10 mouse cellular contexts compared by ENCODE assay signal in the genomic region with DNA sequence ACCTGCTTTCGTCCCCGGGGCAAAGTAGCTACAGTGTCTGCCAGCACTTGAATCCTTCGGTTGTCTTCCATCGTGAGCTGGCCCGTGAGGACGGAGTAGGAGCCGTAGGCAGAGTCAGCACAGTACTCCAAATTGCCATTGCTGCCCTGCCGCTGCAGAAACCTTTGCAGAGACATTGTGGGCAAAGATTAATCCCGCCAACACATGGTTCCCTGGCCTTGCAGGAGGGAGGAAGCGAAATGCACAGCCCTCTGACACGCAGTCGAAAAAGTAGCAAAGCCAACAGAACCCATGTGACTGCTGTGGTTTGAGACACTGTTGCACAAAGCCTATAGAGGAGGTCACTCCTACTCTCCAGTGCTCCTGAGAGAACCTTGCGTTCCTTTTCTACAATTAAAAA. TPM values are rescaled to one million over a fixed set of nuclear protein-coding genes. Genes with fewer than 3 reads are reported as not detected.
DNase-seq lines count a peak whose midpoint lies in the region; ATAC-seq and TF ChIP-seq lines count a peak whose summit lies in the region.
"Had no signal": no experiment of that assay in that cellular context is flagged by ENCODE, and none has a peak within 500 bp of the region (broad histone marks: within the 10 kb centered on the region; RNA-seq: fewer than 3 reads in every experiment).

No protein-coding gene starts in this region.

- WGBS in heart, embryonic 15.5 days, result 88% methylated on average over 13 of the region's 13 CpGs
- 87% methylated on average over 13 of the region's 13 CpGs for WGBS in heart, embryonic 10.5 days
- WGBS in hindbrain, embryonic 16.5 days, result 92% methylated on average over 13 of the region's 13 CpGs
- WGBS in forebrain, postnatal 0 days, result 92% methylated on average over 13 of the region's 13 CpGs

- H3K27ac ChIP-seq in heart, embryonic 15.5 days, result no peak overlapping the region
- no peak overlapping the region for H3K27ac ChIP-seq in heart, embryonic 10.5 days
- H3K27ac ChIP-seq in hindbrain, embryonic 16.5 days (ENCODE audit: low read depth, low read length), result no peak overlapping the region
- no peak overlapping the region for H3K27ac ChIP-seq in forebrain, postnatal 0 days (ENCODE audit: low read depth, low read length)
- H3K27ac ChIP-seq: neural tube, embryonic 13.5 days had no signal

- no peak for TF ChIP-seq CTCF in forebrain, postnatal 0 days (IDR thresholded peaks at IDR 0.05; ENCODE audit: low read depth)

- DNase-seq in heart, embryonic 10.5 days (ENCODE audit: low spot score), result no peak
- peak; percentile 76 for DNase-seq in testis, postnatal 14 days (ENCODE audit: low spot score)
- no peak for DNase-seq in left cerebral cortex, adult 9 months (ENCODE audit: low spot score in 2 of 2)
- no peak for DNase-seq in forebrain, postnatal 0 days

- no peak overlapping the region for H3K4me2 ChIP-seq in heart, embryonic 15.5 days
- no peak overlapping the region for H3K4me2 ChIP-seq in hindbrain, embryonic 16.5 days (ENCODE audit: low read length)
- H3K4me2 ChIP-seq in forebrain, postnatal 0 days (ENCODE audit: low read depth), result no peak overlapping the region
- H3K4me2 ChIP-seq: neural tube, embryonic 13.5 days had no signal

- H3K4me1 ChIP-seq in heart, embryonic 15.5 days (replicated peaks), result peaks cover 9% of the 10 kb centered on the region; the same call in 1 of the 2 replicates
- 0 out of 2 replicates have a peak, but pooled peaks cover 4% of the 10 kb centered on the region for H3K4me1 ChIP-seq in heart, embryonic 10.5 days
- no peaks in the 10 kb centered on the region for H3K4me1 ChIP-seq in hindbrain, embryonic 16.5 days (ENCODE audit: control insufficient read depth, insufficient read depth, low read depth, low read length)
- no peaks in the 10 kb centered on the region for H3K4me1 ChIP-seq in forebrain, postnatal 0 days (ENCODE audit: insufficient read depth)

- H3K27me3 ChIP-seq in heart, embryonic 15.5 days, result no peaks in the 10 kb centered on the region
- H3K27me3 ChIP-seq in heart, embryonic 10.5 days (ENCODE audit: insufficient read depth, poor library complexity, severe bottlenecking), result no peaks in the 10 kb centered on the region
- H3K27me3 ChIP-seq in hindbrain, embryonic 16.5 days (replicated peaks; ENCODE audit: control insufficient read depth, insufficient read depth, low read length), result no peaks in the 10 kb centered on the region
- no peaks in the 10 kb centered on the region for H3K27me3 ChIP-seq in forebrain, postnatal 0 days (ENCODE audit: insufficient read depth, low read length)
- H3K27me3 ChIP-seq: neural tube, embryonic 13.5 days had no signal

- H3K9me3 ChIP-seq in heart, embryonic 15.5 days (replicated peaks), result no peaks in the 10 kb centered on the region
- H3K9me3 ChIP-seq in heart, embryonic 10.5 days, result no peaks in the 10 kb centered on the region
- no peaks in the 10 kb centered on the region for H3K9me3 ChIP-seq in hindbrain, embryonic 16.5 days (ENCODE audit: control insufficient read depth, low read length)
- H3K9me3 ChIP-seq in forebrain, postnatal 0 days (ENCODE audit: low read length), result no peaks in the 10 kb centered on the region
- H3K9me3 ChIP-seq: neural tube, embryonic 13.5 days had no signal

- H3K9ac ChIP-seq in heart, embryonic 15.5 days, result no peak overlapping the region
- no peak overlapping the region for H3K9ac ChIP-seq in hindbrain, embryonic 16.5 days (ENCODE audit: low read depth, low read length)
- H3K9ac ChIP-seq in forebrain, postnatal 0 days, result no peak overlapping the region
- H3K9ac ChIP-seq: neural tube, embryonic 13.5 days had no signal

- no peaks in the 10 kb centered on the region for H3K36me3 ChIP-seq in heart, embryonic 15.5 days
- no peaks in the 10 kb centered on the region for H3K36me3 ChIP-seq in heart, embryonic 10.5 days
- no peaks in the 10 kb centered on the region for H3K36me3 ChIP-seq in hindbrain, embryonic 16.5 days (ENCODE audit: control insufficient read depth, insufficient read depth, low read length)
- H3K36me3 ChIP-seq in forebrain, postnatal 0 days (ENCODE audit: insufficient read depth), result no peaks in the 10 kb centered on the region
- H3K36me3 ChIP-seq: G1E; neural tube, embryonic 13.5 days had no signal

- no peak for ATAC-seq in heart, embryonic 15.5 days (replicated peaks; ENCODE audit: insufficient number of reproducible peaks, insufficient read depth, low FRiP score, low read depth)
- peak; percentile 25; the same call in 1 of the 2 replicates for ATAC-seq in erythroid progenitor cell, adult 5-6 weeks (replicated peaks; ENCODE audit: low FRiP score, poor library complexity, severe bottlenecking)
- ATAC-seq in megakaryocyte, adult 5-6 weeks (ENCODE audit: poor library complexity, severe bottlenecking), result peak; percentile 55
- ATAC-seq in hindbrain, embryonic 16.5 days, result no peak
- ATAC-seq in forebrain, postnatal 0 days, result no peak

- peak overlapping the region; percentile 17; the same call in 1 of the 2 replicates for H3K4me3 ChIP-seq in heart, embryonic 15.5 days
- H3K4me3 ChIP-seq in heart, embryonic 10.5 days, result no peak overlapping the region
- no peak overlapping the region for H3K4me3 ChIP-seq in hindbrain, embryonic 16.5 days (ENCODE audit: low read length)
- no peak overlapping the region for H3K4me3 ChIP-seq in forebrain, postnatal 0 days (ENCODE audit: low read depth, low read length)
- H3K4me3 ChIP-seq: neural tube, embryonic 13.5 days had no signal

RNA-seq across cellular contexts. Expression of gene Cytip, which starts 35.5 kb away (rescaled TPM):
- 1.5 and 3.4 TPM in 2 replicates for polyA plus RNA-seq in heart, embryonic 15.5 days (2015; fragmentation: Nextera tagmentation; extraction: Ambion mirVana)
- 0.06 and 0.39 TPM in 2 replicates for polyA plus RNA-seq in heart, embryonic 10.5 days (2016; fragmentation: Nextera tagmentation; extraction: Ambion mirVana)
- 15.9 and 16.3 TPM in 2 replicates for total RNA-seq in erythroid progenitor cell, adult 5-6 weeks (2015; ENCODE audit: low replicate concordance)
- total RNA-seq in erythroid progenitor cell, adult 5-6 weeks (2017; ENCODE audit: low replicate concordance), result 21.9 and 32.7 TPM in 2 replicates
- 125 and 144 TPM in 2 replicates for total RNA-seq in megakaryocyte, adult 5-6 weeks (2015)
- total RNA-seq in megakaryocyte, adult 5-6 weeks (2017), result 285 and 325 TPM in 2 replicates
- 0.11 and 0.30 TPM in 2 replicates for polyA plus RNA-seq in hindbrain, embryonic 16.5 days (2015; fragmentation: Nextera tagmentation; extraction: Ambion mirVana)
- 0.08 and 0.33 TPM in 2 replicates for total RNA-seq in forebrain, postnatal 0 days (2014; rRNA removed)
- 0.15 and 0.42 TPM in 2 replicates for polyA plus RNA-seq in forebrain, postnatal 0 days (2015; fragmentation: Nextera tagmentation; extraction: Ambion mirVana)
- polyA plus RNA-seq: G1E had no signal

Comparison
In these comparisons a context has a peak if more than half of its experiments do, and no peak if none do; other contexts are left out.
1. ATAC-seq: peak in erythroid progenitor cell, adult 5-6 weeks (single experiment) and megakaryocyte, adult 5-6 weeks (single experiment); none in heart, embryonic 15.5 days (single experiment), hindbrain, embryonic 16.5 days (single experiment) and forebrain, postnatal 0 days (single experiment).